Mouse (Mus musculus) frontal cortex, postnatal 14 days (tissue): ENCODE data around the gene Pilrb2.

ENCODE experiments used
- DNase-seq, 2 experiments: peaks; one replicate each; pipeline ENCODE4 v3.0.0; 2022; ENCODE audit warnings: low spot score in 2 of 2

The Pilrb2 gene

GRCm38 (mm10) chr5:137833500-137833899 lies 38.1 kb downstream of the Pilrb2 start:
- DNase-seq, result no peak

GRCm38 (mm10) chr5:137831506-137831905 lies 40.1 kb downstream of the Pilrb2 start:
- no peak for DNase-seq

GRCm38 (mm10) chr5:137831106-137831505 lies 40.5 kb downstream of the Pilrb2 start:
- DNase-seq, result no peak

GRCm38 (mm10) chr5:137830238-137830637 lies 41.4 kb downstream of the Pilrb2 start:
- peak in 1 of 2 experiments; percentile 7 for DNase-seq

GRCm38 (mm10) chr5:137828694-137829093 lies 42.9 kb downstream of the Pilrb2 start:
- no peak for DNase-seq

- no peak for DNase-seq
Measured at GRCm38 (mm10) chr5:137826421-137826820, 45.2 kb downstream of the Pilrb2 start.

GRCm38 (mm10) chr5:137825971-137826370 lies 45.6 kb downstream of the Pilrb2 start:
- DNase-seq, result no peak

GRCm38 (mm10) chr5:137825030-137825429 lies 46.6 kb downstream of the Pilrb2 start:
- DNase-seq, result no peak

- DNase-seq, result no peak
Measured at GRCm38 (mm10) chr5:137823455-137824045, 48.1 kb downstream of the Pilrb2 start.

GRCm38 (mm10) chr5:137822602-137823001 lies 49.0 kb downstream of the Pilrb2 start:
- DNase-seq, result no peak

- DNase-seq, result no peak
Measured at GRCm38 (mm10) chr5:137822126-137822525, 49.5 kb downstream of the Pilrb2 start.

- DNase-seq, result no peak
Measured at GRCm38 (mm10) chr5:137817466-137818222, 54.0 kb downstream of the Pilrb2 start.
